Mouse (Mus musculus): ENCODE results near the gene Eif1ad.
A peak's percentile ranks its signal among the peaks of the same experiment; 100 is the strongest.
"Not testable (repeated sequence)": the region's sequence is repeated elsewhere in the genome, so short reads cannot be mapped to it uniquely, and the experiment has no call there.

Eif1ad gene

GRCm38 (mm10) chr19:5366175-5367052, at the start of gene Eif1ad:
TSS of gene Eif1ad (plus strand) at chr19:5366741.
- DNase-seq = peak; percentile 91 to 93

GRCm38 (mm10) chr19:5323801-5324200, 42.7 kb upstream of the Eif1ad start:
- no peak for DNase-seq

- DNase-seq = no peak
Measured at GRCm38 (mm10) chr19:5327970-5328369, 38.6 kb upstream of the Eif1ad start.

GRCm38 (mm10) chr19:5334741-5335140, 31.8 kb upstream of the Eif1ad start:
- DNase-seq = no peak

GRCm38 (mm10) chr19:5335441-5335840, 31.1 kb upstream of the Eif1ad start, which contains the start of gene Catsper1:
TSS of gene Catsper1 (plus strand) at chr19:5335741.
- no peak for DNase-seq

GRCm38 (mm10) chr19:5337975-5338374, 28.6 kb upstream of the Eif1ad start:
- peak; percentile 81 to 85 for DNase-seq

- no peak for DNase-seq
Measured at GRCm38 (mm10) chr19:5341360-5341759, 25.2 kb upstream of the Eif1ad start.

- DNase-seq = no peak
Measured at GRCm38 (mm10) chr19:5345297-5346131, 21.0 kb upstream of the Eif1ad start.

- no peak for DNase-seq
Measured at GRCm38 (mm10) chr19:5348064-5348463, 18.5 kb upstream of the Eif1ad start.

- DNase-seq = peak; percentile 64 to 71
Measured at GRCm38 (mm10) chr19:5348526-5349501, 17.7 kb upstream of the Eif1ad start.

- DNase-seq = not testable (repeated sequence)
Measured at GRCm38 (mm10) chr19:5349502-5349873, 17.1 kb upstream of the Eif1ad start, which contains the start of gene Cst6. TSS of gene Cst6 (minus strand) at chr19:5349574.

- no peak for DNase-seq
Measured at GRCm38 (mm10) chr19:5353609-5354008, 12.9 kb upstream of the Eif1ad start.

- DNase-seq = no peak
Measured at GRCm38 (mm10) chr19:5356080-5356479, 10.5 kb upstream of the Eif1ad start.

GRCm38 (mm10) chr19:5362186-5362585, 4.4 kb upstream of the Eif1ad start:
- no peak for DNase-seq

GRCm38 (mm10) chr19:5364124-5364523, 2.4 kb upstream of the Eif1ad start:
- no peak for DNase-seq

GRCm38 (mm10) chr19:5365751-5366150, 790 bp upstream of the Eif1ad start:
- DNase-seq = no peak

- DNase-seq = no peak
Measured at GRCm38 (mm10) chr19:5367053-5367359, 465 bp downstream of the Eif1ad start, which contains the start of gene Banf1. TSS of gene Banf1 (minus strand) at chr19:5367168.

- no peak for DNase-seq
Measured at GRCm38 (mm10) chr19:5367455-5367854, 914 bp downstream of the Eif1ad start.

GRCm38 (mm10) chr19:5370932-5371331, 4.4 kb downstream of the Eif1ad start:
- no peak for DNase-seq

GRCm38 (mm10) chr19:5372724-5373123, 6.2 kb downstream of the Eif1ad start:
- no peak for DNase-seq

GRCm38 (mm10) chr19:5374177-5374576, 7.6 kb downstream of the Eif1ad start:
- DNase-seq = no peak

GRCm38 (mm10) chr19:5374748-5375147, 8.2 kb downstream of the Eif1ad start:
- no peak for DNase-seq

- DNase-seq = no peak
Measured at GRCm38 (mm10) chr19:5377446-5377845, 10.9 kb downstream of the Eif1ad start.
